Mouse (Mus musculus): ENCODE measurements around the gene Hoxb3.

GRCm38 (mm10) chr11:96318368-96319070, 4.6 kb upstream of the Hoxb3 start:
- no peak for TF ChIP-seq POLR2A (IDR thresholded peaks at IDR 0.05; ENCODE audit: extremely low read depth, insufficient read depth, low read length)
- no peak for TF ChIP-seq CTCF (IDR thresholded peaks at IDR 0.05; ENCODE audit: extremely low read depth, insufficient read depth, low read length)
